Mouse (Mus musculus) E14TG2a.4 (cell line): ENCODE measurements around the gene Gmip.

Source experiments
- CTCF ChIP-seq: conservative IDR thresholded peaks from 2 replicates; pipeline ENCODE4 v1.5.1; 2014; ENCODE audit warnings: low read length
- POU5F1 ChIP-seq: IDR thresholded peaks from 2 replicates; pipeline ENCODE4 v1.6.1; 2014; ENCODE audit warnings: low read length, borderline replicate concordance

- no peak for TF ChIP-seq CTCF
- no peak for TF ChIP-seq POU5F1
Observed at GRCm38 (mm10) chr8:69771221-69771620, 37.3 kb upstream of the Gmip start.
